8 mouse cellular contexts compared by ENCODE assay signal in genomic region chr8:61403266-61404177, GRCm38 (mm10).
A peak's percentile ranks its signal among the peaks of the same experiment; 100 is the strongest.
DNase-seq lines count a peak whose midpoint lies in the region; ATAC-seq lines count a peak whose summit lies in the region.

No protein-coding gene starts in this region.

- H3K4me1 ChIP-seq in hindbrain, embryonic 16.5 days (ENCODE audit: control insufficient read depth, insufficient read depth, low read depth, low read length) = peaks cover 10% of the 10 kb centered on the region
- 0 out of 2 replicates have a peak, but pooled peaks cover 4% of the 10 kb centered on the region for H3K4me1 ChIP-seq in liver, embryonic 15.5 days (replicated peaks)

- H3K36me3 ChIP-seq in hindbrain, embryonic 16.5 days (ENCODE audit: control insufficient read depth, insufficient read depth, low read length) = no peaks in the 10 kb centered on the region
- H3K36me3 ChIP-seq in liver, embryonic 15.5 days (replicated peaks) = no peaks in the 10 kb centered on the region

- H3K4me2 ChIP-seq in hindbrain, embryonic 16.5 days (ENCODE audit: low read length) = no peak overlapping the region
- no peak overlapping the region for H3K4me2 ChIP-seq in liver, embryonic 15.5 days

- no peaks in the 10 kb centered on the region for H3K27me3 ChIP-seq in hindbrain, embryonic 16.5 days (replicated peaks; ENCODE audit: control insufficient read depth, insufficient read depth, low read length)
- H3K27me3 ChIP-seq in liver, embryonic 15.5 days = no peaks in the 10 kb centered on the region

- peak overlapping the region; percentile 41; the same call in 1 of the 2 replicates for H3K9ac ChIP-seq in hindbrain, embryonic 16.5 days (ENCODE audit: low read depth, low read length)
- H3K9ac ChIP-seq in liver, embryonic 15.5 days = no peak overlapping the region

- WGBS in hindbrain, embryonic 16.5 days = 8% methylated on average over 6 of the region's 6 CpGs
- 33% methylated on average over 6 of the region's 6 CpGs for WGBS in liver, embryonic 15.5 days (ENCODE audit: insufficient replicate concordance)

- no peak overlapping the region for H3K4me3 ChIP-seq in hindbrain, embryonic 16.5 days (ENCODE audit: low read length)
- no peak overlapping the region for H3K4me3 ChIP-seq in liver, embryonic 15.5 days (replicated peaks)

- DNase-seq in ovary, postnatal 36 days (ENCODE audit: low spot score) = peak; percentile 20
- no peak for DNase-seq in ovary, postnatal 10 days (ENCODE audit: low spot score)
- DNase-seq in yolk sac, embryonic 10.5 days (ENCODE audit: low spot score) = peak; percentile 35
- DNase-seq in layer of hippocampus, postnatal 25 days (ENCODE audit: extremely low spot score in 1 of 2, low spot score in 1 of 2) = no peak
- no peak for DNase-seq in adipocyte (ENCODE audit: low spot score)
- no peak for DNase-seq in cerebellum, postnatal 14 days

- ATAC-seq in hindbrain, embryonic 16.5 days = peak; percentile 72
- ATAC-seq in liver, embryonic 15.5 days (ENCODE audit: insufficient read depth) = peak; percentile 70

- no peaks in the 10 kb centered on the region for H3K9me3 ChIP-seq in hindbrain, embryonic 16.5 days (ENCODE audit: control insufficient read depth, low read length)
- no peaks in the 10 kb centered on the region for H3K9me3 ChIP-seq in liver, embryonic 15.5 days (replicated peaks)

- H3K27ac ChIP-seq in hindbrain, embryonic 16.5 days (ENCODE audit: low read depth, low read length) = 0 out of 2 replicates have a peak overlapping the region, but pooled peaks have one; percentile 4
- H3K27ac ChIP-seq in liver, embryonic 15.5 days (replicated peaks) = peak overlapping the region; percentile 59

Comparison
In these comparisons a context has a peak if more than half of its experiments do, and no peak if none do; other contexts are left out.
1. DNase-seq: peak in ovary, postnatal 36 days (single experiment) and yolk sac, embryonic 10.5 days (single experiment); none in ovary, postnatal 10 days (single experiment), layer of hippocampus, postnatal 25 days (0 of 2), adipocyte (single experiment) and cerebellum, postnatal 14 days (0 of 2).